Mouse (Mus musculus) kidney, adult 2 months (tissue): ENCODE results near the gene Gm28551. TPM values are rescaled to one million over a fixed set of nuclear protein-coding genes. Genes with fewer than 3 reads are reported as not detected.
"Not testable (repeated sequence)": the region's sequence is repeated elsewhere in the genome, so short reads cannot be mapped to it uniquely, and the experiment has no call there.

ENCODE experiments used
- DNase-seq: peaks from one replicate; pipeline ENCODE4 v3.0.0; 2021
- H3K27ac ChIP-seq: fragments of 200-500 bp; 2 replicates; pipeline ENCODE4 v1.5.1; 2012; ENCODE audit warnings: low read depth, low read length, control low read depth, inconsistent platforms; ENCODE audit not compliant: insufficient read depth
- H3K27me3 ChIP-seq: fragments of 200-500 bp; replicated peaks from 2 replicates; pipeline ENCODE4 v1.6.1; 2012; ENCODE audit warnings: mild to moderate bottlenecking, moderate library complexity, low read length, inconsistent platforms; ENCODE audit not compliant: control insufficient read depth, insufficient read depth
- H3K36me3 ChIP-seq: fragments of 200-500 bp; 2 replicates; pipeline ENCODE4 v1.6.1; 2012; ENCODE audit warnings: mild to moderate bottlenecking, moderate library complexity, low read length, inconsistent platforms; ENCODE audit not compliant: control insufficient read depth, insufficient read depth
- H3K4me1 ChIP-seq: fragments of 200-500 bp; 2 replicates; pipeline ENCODE4 v1.6.1; 2011; ENCODE audit warnings: low read length; ENCODE audit not compliant: control insufficient read depth, insufficient read depth
- H3K4me3 ChIP-seq: fragments of 200-500 bp; 2 replicates; pipeline ENCODE4 v1.5.1; 2011; ENCODE audit warnings: mild to moderate bottlenecking, low read depth, low read length, control low read depth; ENCODE audit not compliant: insufficient read depth
- CTCF ChIP-seq: fragments of 200-500 bp; conservative IDR thresholded peaks from 2 replicates; pipeline ENCODE4 v1.5.1; 2011; ENCODE audit warnings: low read depth, mild to moderate bottlenecking, control low read depth, low read length, moderate library complexity, mixed read lengths; ENCODE audit not compliant: insufficient read depth, insufficient read length
- POLR2A ChIP-seq: fragments of 200-500 bp; IDR thresholded peaks from one replicate; pipeline ENCODE4 v1.6.1; 2011; ENCODE audit warnings: low read depth, low read length, control low read depth
- WGBS: fragments of 180-500 bp; shearing (Covaris S2); methylation state at CpG from one replicate; pipeline ENCODE4 v1.1.7; 2018; 5-methylcytosine and 5-hydroxymethylcytosine counted together
- polyA plus RNA-seq: library from polyadenylated mRNA; depleted of rRNA; stranded (reverse); fragments of >200 nt; gene quantifications from 2 replicates; pipeline ENCODE4 v1.2.3, GENCODE M21; 2012; rRNA removed

Gm28551 gene
- polyA plus RNA-seq: not detected in 2 replicates

- H3K27me3 ChIP-seq: no peaks in the 10 kb centered on the region
- H3K4me1 ChIP-seq: no peaks in the 10 kb centered on the region
- peak within 1 kb of the TSS; percentile 87 for H3K4me3 ChIP-seq
- under 1% methylated on average over 43 of the region's 44 CpGs for WGBS
- TF ChIP-seq CTCF (peak; percentile 25; the same call in 1 of the 2 replicates), POLR2A (peak; percentile 45)
- peak; percentile 99 for DNase-seq
- H3K36me3 ChIP-seq: peaks cover 4% of the 10 kb centered on the region
- 0 out of 2 replicates have a peak within 1 kb of the TSS, but pooled peaks have one; percentile 11 for H3K27ac ChIP-seq
These were observed at the start of gene Gm28551, which contains the start of the genes Asdurf and Asnsd1 for GRCm38 (mm10) chr1:53352327-53353261. TSS of gene Gm28551 (minus strand) at chr1:53352667. TSS of gene Asdurf (minus strand) at chr1:53352619. TSS of gene Asnsd1 (minus strand) at chr1:53352752.

GRCm38 (mm10) chr1:53393936-53394760 lies 41.7 kb upstream of the Gm28551 start:
- H3K27me3 ChIP-seq, H3K4me1 ChIP-seq, H3K27ac ChIP-seq, H3K4me3 ChIP-seq, H3K36me3 ChIP-seq: not testable (repeated sequence)
- WGBS: 30% methylated on average over 21 of the region's 21 CpGs
- DNase-seq: peak; percentile 2

GRCm38 (mm10) chr1:53388762-53389161 lies 36.3 kb upstream of the Gm28551 start:
- H3K27me3 ChIP-seq: no peaks in the 10 kb centered on the region
- DNase-seq: no peak
- WGBS: 93% methylated on average over 14 of the region's 14 CpGs
- no peak overlapping the region for H3K27ac ChIP-seq
- no peak overlapping the region for H3K4me3 ChIP-seq
- H3K4me1 ChIP-seq: no peaks in the 10 kb centered on the region
- TF ChIP-seq CTCF: no peak
- no peak for TF ChIP-seq POLR2A
- H3K36me3 ChIP-seq: no peaks in the 10 kb centered on the region

DNA sequence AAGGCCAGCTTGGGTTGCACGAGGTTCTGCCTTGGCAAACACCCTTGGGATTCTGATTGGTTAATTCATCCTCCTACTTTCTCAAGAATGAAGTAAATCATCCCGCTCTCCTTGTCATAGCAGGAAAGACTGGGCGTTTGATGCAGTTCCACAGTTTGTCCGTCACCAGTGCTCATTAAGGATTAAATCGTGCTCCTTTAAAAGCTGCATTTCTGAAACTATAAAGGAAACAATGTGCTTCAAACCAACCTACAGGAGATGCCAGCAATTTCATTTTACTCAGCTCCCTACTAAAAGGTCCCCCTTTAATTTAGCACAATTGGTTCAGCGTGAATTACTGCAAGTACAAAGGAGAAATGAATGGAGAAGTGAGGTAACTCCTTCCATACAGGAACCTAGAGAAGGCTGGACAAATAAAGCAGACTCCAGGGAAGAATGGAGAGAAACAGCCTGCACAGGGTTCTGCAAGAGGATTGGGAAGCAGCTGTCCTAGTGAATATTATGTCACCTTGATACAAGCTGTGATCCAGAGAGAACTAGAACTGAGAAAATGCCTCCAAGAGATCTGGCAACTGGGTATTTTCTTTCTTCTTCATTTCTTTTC lies 31.7 kb upstream of the Gm28551 start:
- no peak overlapping the region for H3K4me3 ChIP-seq
- no peaks in the 10 kb centered on the region for H3K27me3 ChIP-seq
- 66% methylated on average over 6 of the region's 6 CpGs for WGBS
- no peak overlapping the region for H3K27ac ChIP-seq
- no peak for TF ChIP-seq CTCF
- no peak for TF ChIP-seq POLR2A
- H3K4me1 ChIP-seq: no peaks in the 10 kb centered on the region
- no peaks in the 10 kb centered on the region for H3K36me3 ChIP-seq
- peak; percentile 1 for DNase-seq

- no peak overlapping the region for H3K27ac ChIP-seq
- DNase-seq: no peak
- no peak overlapping the region for H3K4me3 ChIP-seq
- WGBS: 71% methylated on average over 3 of the region's 3 CpGs
- TF ChIP-seq POLR2A (no peak), CTCF (no peak)
- H3K4me1 ChIP-seq: no peaks in the 10 kb centered on the region
- no peaks in the 10 kb centered on the region for H3K27me3 ChIP-seq
- no peaks in the 10 kb centered on the region for H3K36me3 ChIP-seq
These were observed 25.3 kb upstream of the Gm28551 start for GRCm38 (mm10) chr1:53377731-53378130.

DNA sequence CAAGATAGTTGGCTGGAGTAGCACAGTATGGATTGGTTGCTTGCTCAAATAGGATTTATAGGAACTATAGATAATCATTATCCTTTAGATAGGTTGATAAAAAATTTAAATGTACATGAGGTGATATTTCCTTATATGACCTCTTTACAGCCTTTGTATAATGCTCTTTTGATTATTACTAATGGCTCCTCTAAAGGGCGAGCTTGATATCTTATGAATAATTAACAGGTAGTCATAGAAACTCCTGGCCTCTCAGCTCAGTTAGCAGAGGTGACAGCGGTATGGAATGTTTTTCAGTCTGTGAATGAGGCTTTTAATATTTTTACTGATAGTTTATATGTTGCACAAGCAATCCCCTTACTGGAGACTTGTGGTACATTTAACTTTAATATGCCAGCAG lies 23.5 kb upstream of the Gm28551 start:
- not testable (repeated sequence) for H3K4me1 ChIP-seq, H3K36me3 ChIP-seq, H3K4me3 ChIP-seq, H3K27ac ChIP-seq, DNase-seq, H3K27me3 ChIP-seq
- 54% methylated on average over 2 of the region's 2 CpGs for WGBS

GRCm38 (mm10) chr1:53358988-53359387 lies 6.5 kb upstream of the Gm28551 start:
- Histone ChIP-seq H3K27ac (no peak overlapping the region), H3K27me3 (no peaks in the 10 kb centered on the region), H3K36me3 (no peaks in the 10 kb centered on the region), H3K4me1 (no peaks in the 10 kb centered on the region), H3K4me3 (no peak overlapping the region)
- DNase-seq: no peak
- no peak for TF ChIP-seq POLR2A
- TF ChIP-seq CTCF: no peak
